In genomic region chr5:150016861-150017260, GRCm38 (mm10) we compare ENCODE assay signal across 20 mouse cellular contexts. TPM values are rescaled to one million over a fixed set of nuclear protein-coding genes. Genes with fewer than 3 reads are reported as not detected.
DNase-seq lines count a peak whose midpoint lies in the region; ATAC-seq and TF ChIP-seq lines count a peak whose summit lies in the region.
"Had no signal": no experiment of that assay in that cellular context is flagged by ENCODE, and none has a peak within 500 bp of the region (broad histone marks: within the 10 kb centered on the region; RNA-seq: fewer than 3 reads in every experiment).

No protein-coding gene starts in this region.

- no peaks in the 10 kb centered on the region for H3K27me3 ChIP-seq in midbrain, embryonic 14.5 days (ENCODE audit: control insufficient read depth, insufficient read depth, low read length)
- H3K27me3 ChIP-seq in midbrain, embryonic 15.5 days (replicated peaks): no peaks in the 10 kb centered on the region
- no peaks in the 10 kb centered on the region for H3K27me3 ChIP-seq in kidney, postnatal 0 days (ENCODE audit: insufficient read depth, low read length)
- H3K27me3 ChIP-seq: liver, embryonic 13.5 days had no signal

- H3K27ac ChIP-seq in midbrain, embryonic 14.5 days (replicated peaks; ENCODE audit: low read depth, low read length): no peak overlapping the region
- H3K27ac ChIP-seq in midbrain, embryonic 15.5 days: no peak overlapping the region
- no peak overlapping the region for H3K27ac ChIP-seq in kidney, postnatal 0 days
- H3K27ac ChIP-seq: liver, embryonic 13.5 days had no signal

- H3K9me3 ChIP-seq in midbrain, embryonic 14.5 days (ENCODE audit: control insufficient read depth, low read length): no peaks in the 10 kb centered on the region
- no peaks in the 10 kb centered on the region for H3K9me3 ChIP-seq in midbrain, embryonic 15.5 days
- no peaks in the 10 kb centered on the region for H3K9me3 ChIP-seq in kidney, postnatal 0 days (replicated peaks; ENCODE audit: low read length)
- H3K9me3 ChIP-seq: liver, embryonic 13.5 days had no signal

- no peak for ATAC-seq in midbrain, embryonic 14.5 days (ENCODE audit: low FRiP score, low TSS enrichment)
- no peak for ATAC-seq in midbrain, embryonic 15.5 days (replicated peaks)
- ATAC-seq in kidney, postnatal 0 days (replicated peaks; ENCODE audit: low FRiP score, low read depth): no peak
- ATAC-seq: forebrain, embryonic 14.5 days; Patski had no signal

- TF ChIP-seq CTCF in kidney, postnatal 0 days (IDR thresholded peaks at IDR 0.05; ENCODE audit: low read depth): no peak

- H3K4me2 ChIP-seq in midbrain, embryonic 14.5 days (ENCODE audit: low read length): no peak overlapping the region
- no peak overlapping the region for H3K4me2 ChIP-seq in midbrain, embryonic 15.5 days
- no peak overlapping the region for H3K4me2 ChIP-seq in kidney, postnatal 0 days (ENCODE audit: low read length)
- H3K4me2 ChIP-seq: heart, embryonic 12.5 days; liver, embryonic 13.5 days had no signal

- 12% methylated on average over 10 of the region's 10 CpGs for WGBS in midbrain, embryonic 14.5 days
- 14% methylated on average over 10 of the region's 10 CpGs for WGBS in midbrain, embryonic 15.5 days
- WGBS in kidney, postnatal 0 days: 22% methylated on average over 10 of the region's 10 CpGs

- no peaks in the 10 kb centered on the region for H3K36me3 ChIP-seq in midbrain, embryonic 14.5 days (ENCODE audit: control insufficient read depth, insufficient read depth, low read length)
- no peaks in the 10 kb centered on the region for H3K36me3 ChIP-seq in midbrain, embryonic 15.5 days (replicated peaks)
- H3K36me3 ChIP-seq in kidney, postnatal 0 days (ENCODE audit: insufficient read depth, low read length): no peaks in the 10 kb centered on the region
- H3K36me3 ChIP-seq: heart, embryonic 12.5 days; liver, embryonic 13.5 days had no signal

- no peaks in the 10 kb centered on the region for H3K4me1 ChIP-seq in midbrain, embryonic 14.5 days (ENCODE audit: control insufficient read depth, insufficient read depth, low read length)
- H3K4me1 ChIP-seq in midbrain, embryonic 15.5 days: peaks cover 8% of the 10 kb centered on the region; the same call in 1 of the 2 replicates
- H3K4me1 ChIP-seq in kidney, postnatal 0 days (replicated peaks; ENCODE audit: insufficient read depth, low read length): 0 out of 2 replicates have a peak, but pooled peaks cover 9% of the 10 kb centered on the region
- H3K4me1 ChIP-seq: heart, embryonic 12.5 days; liver, embryonic 13.5 days had no signal

- no peak overlapping the region for H3K4me3 ChIP-seq in midbrain, embryonic 14.5 days (replicated peaks; ENCODE audit: low read depth, low read length)
- no peak overlapping the region for H3K4me3 ChIP-seq in midbrain, embryonic 15.5 days
- H3K4me3 ChIP-seq in kidney, postnatal 0 days (replicated peaks; ENCODE audit: low read depth, low read length): no peak overlapping the region
- H3K4me3 ChIP-seq: heart, embryonic 12.5 days; liver, embryonic 13.5 days; myocyte had no signal

- DNase-seq in heart, adult 11 months: peak; percentile 73
- DNase-seq in heart, adult 18-20 months: no peak
- DNase-seq in midbrain, embryonic 14.5 days: peak; percentile 39
- DNase-seq in kidney, postnatal 0 days (ENCODE audit: low spot score): peak; percentile 70
- peak; percentile 43 for DNase-seq in retina, embryonic 14.5 days (ENCODE audit: low spot score)
- no peak for DNase-seq in cerebellum, postnatal 36 days
- no peak for DNase-seq in thymus, postnatal 25 days
- DNase-seq: adrenal gland, postnatal 36 days; cerebellum, postnatal 10 days; gastrocnemius, postnatal 14 days; layer of hippocampus, postnatal 36 days; left cerebral cortex, postnatal 4 days; liver, embryonic 13.5 days had no signal

- H3K9ac ChIP-seq in midbrain, embryonic 14.5 days (replicated peaks; ENCODE audit: low read length): no peak overlapping the region
- no peak overlapping the region for H3K9ac ChIP-seq in midbrain, embryonic 15.5 days
- H3K9ac ChIP-seq in kidney, postnatal 0 days (ENCODE audit: low read depth, low read length): no peak overlapping the region
- H3K9ac ChIP-seq: heart, embryonic 12.5 days; liver, embryonic 13.5 days had no signal

RNA-seq across cellular contexts. Expression of gene Rxfp2, which starts 1.6 kb away (rescaled TPM):
- total RNA-seq in heart, adult 18-20 months (2021): not detected
- 1.0 and 1.3 TPM in 2 replicates for polyA plus RNA-seq in midbrain, embryonic 14.5 days (2014; fragmentation: Nextera tagmentation; extraction: Ambion mirVana)
- 1.2 and 1.4 TPM in 2 replicates for polyA plus RNA-seq in midbrain, embryonic 15.5 days (2015; fragmentation: Nextera tagmentation; extraction: Ambion mirVana)
- polyA plus RNA-seq in kidney, postnatal 0 days (2015; fragmentation: Nextera tagmentation; extraction: Ambion mirVana): 0.43 and 0.46 TPM in 2 replicates
- total RNA-seq: adrenal gland, postnatal 36 days; gastrocnemius, postnatal 14 days; hematopoietic stem cell, adult 5-6 weeks; megakaryocyte progenitor cell, adult 5-6 weeks had no signal
- polyA plus RNA-seq: myocyte, Patski had no signal

Comparison
In these comparisons a context has a peak if more than half of its experiments do, and no peak if none do; other contexts are left out.
1. DNase-seq: peak in heart, adult 11 months (single experiment), midbrain, embryonic 14.5 days (single experiment), kidney, postnatal 0 days (single experiment) and retina, embryonic 14.5 days (single experiment); none in heart, adult 18-20 months (0 of 2), cerebellum, postnatal 36 days (0 of 2) and thymus, postnatal 25 days (single experiment).